In the genomic region with DNA sequence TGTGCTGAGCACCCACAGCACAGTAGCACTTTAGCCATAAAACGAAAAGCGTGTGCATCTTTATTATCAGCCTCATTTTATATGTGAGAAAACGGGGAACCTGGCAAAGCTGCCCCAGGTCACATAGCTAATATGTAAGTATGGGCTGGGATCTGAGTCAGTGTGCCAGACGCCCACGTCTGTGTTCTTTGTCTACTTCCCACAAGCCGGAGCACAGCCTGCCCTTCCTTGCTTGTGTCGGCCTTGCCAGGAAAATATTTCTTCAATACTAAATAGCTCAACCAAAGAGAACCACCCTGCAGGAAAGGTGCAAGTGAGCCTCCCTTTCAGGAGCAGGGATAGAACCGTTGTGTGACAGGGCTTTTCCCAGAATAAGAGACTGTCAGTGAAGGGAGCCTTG, we compare ENCODE assay signal across 17 mouse cellular contexts.
DNase-seq lines count a peak whose midpoint lies in the region; ATAC-seq and TF ChIP-seq lines count a peak whose summit lies in the region.
"Had no signal": no experiment of that assay in that cellular context is flagged by ENCODE, and none has a peak within 500 bp of the region (broad histone marks: within the 10 kb centered on the region; RNA-seq: fewer than 3 reads in every experiment).

No protein-coding gene starts in this region.

- no peak for ATAC-seq in heart, embryonic 11.5 days (replicated peaks; ENCODE audit: insufficient number of reproducible peaks, low FRiP score, low TSS enrichment)
- ATAC-seq in granulocyte monocyte progenitor cell, adult 5-6 weeks (replicated peaks; ENCODE audit: poor library complexity, severe bottlenecking), result no peak

- no peak for TF ChIP-seq CTCF in layer of hippocampus, adult 2 months (conservative IDR thresholded peaks at IDR 0.05)

- H3K27ac ChIP-seq in heart, embryonic 11.5 days (ENCODE audit: low read depth, low read length), result peak overlapping the region; percentile 66
- H3K27ac ChIP-seq in layer of hippocampus, adult 2 months, result peak overlapping the region; percentile 86
- peak overlapping the region; percentile 58 for H3K27ac ChIP-seq in limb, embryonic 10.5 days
- H3K27ac ChIP-seq: midbrain, embryonic 13.5 days had no signal

- H3K4me1 ChIP-seq in heart, embryonic 11.5 days (ENCODE audit: control insufficient read depth, insufficient read depth, low read length), result peaks cover 58% of the 10 kb centered on the region
- peaks cover 64% of the 10 kb centered on the region for H3K4me1 ChIP-seq in limb, embryonic 10.5 days

- H3K9ac ChIP-seq in heart, embryonic 11.5 days (ENCODE audit: low read depth, low read length), result no peak overlapping the region
- H3K9ac ChIP-seq: midbrain, embryonic 13.5 days had no signal

- no peak overlapping the region for H3K4me3 ChIP-seq in heart, embryonic 11.5 days (ENCODE audit: low read depth, low read length)
- H3K4me3 ChIP-seq in layer of hippocampus, adult 2 months, result no peak overlapping the region
- no peak overlapping the region for H3K4me3 ChIP-seq in limb, embryonic 10.5 days
- H3K4me3 ChIP-seq: erythroblast, embryonic 14.5 days; midbrain, embryonic 13.5 days had no signal

- H3K36me3 ChIP-seq in heart, embryonic 11.5 days (ENCODE audit: control insufficient read depth, insufficient read depth, low read length), result no peaks in the 10 kb centered on the region; the same call in 1 of the 2 replicates
- H3K36me3 ChIP-seq in limb, embryonic 10.5 days, result peaks cover 7% of the 10 kb centered on the region
- H3K36me3 ChIP-seq: midbrain, embryonic 13.5 days had no signal

- WGBS in heart, embryonic 11.5 days (ENCODE audit: insufficient replicate concordance), result 75% methylated on average over 8 of the region's 8 CpGs
- 92% methylated on average over 8 of the region's 8 CpGs for WGBS in limb, embryonic 10.5 days

- no peaks in the 10 kb centered on the region for H3K9me3 ChIP-seq in heart, embryonic 11.5 days (replicated peaks; ENCODE audit: control insufficient read depth, low read length)
- no peaks in the 10 kb centered on the region for H3K9me3 ChIP-seq in limb, embryonic 10.5 days (replicated peaks)
- H3K9me3 ChIP-seq: midbrain, embryonic 13.5 days had no signal

- no peak overlapping the region for H3K4me2 ChIP-seq in heart, embryonic 11.5 days
- H3K4me2 ChIP-seq: midbrain, embryonic 13.5 days had no signal

- no peaks in the 10 kb centered on the region for H3K27me3 ChIP-seq in heart, embryonic 11.5 days (ENCODE audit: control insufficient read depth, insufficient read depth, low read length)
- H3K27me3 ChIP-seq in limb, embryonic 10.5 days (ENCODE audit: low read depth, poor library complexity, severe bottlenecking), result no peaks in the 10 kb centered on the region
- H3K27me3 ChIP-seq: midbrain, embryonic 13.5 days had no signal

- DNase-seq in heart, postnatal 4 days, result no peak
- DNase-seq in layer of hippocampus, adult 2 months (ENCODE audit: low spot score in 2 of 2), result peak in 1 of 2 experiments; percentile 24
- DNase-seq in layer of hippocampus, postnatal 10 days (ENCODE audit: low spot score in 2 of 2), result no peak
- DNase-seq in fibroblast of lung, adult 2 months (ENCODE audit: low read depth), result peak; percentile 27
- no peak for DNase-seq in limb, embryonic 10.5 days (ENCODE audit: low spot score)
- DNase-seq in thymus, postnatal 36 days, result no peak
- DNase-seq: cerebellum, adult 8-10 months; embryo, embryonic 11 days; gastrocnemius, postnatal 25 days; kidney, postnatal 10 days; lung, adult 18-20 months; lung, postnatal 4 days; thymus, postnatal 25 days had no signal
